Mouse (Mus musculus) MEL (cell line): ENCODE data around the gene Lyrm1. TPM values are rescaled to one million over a fixed set of nuclear protein-coding genes. Genes with fewer than 3 reads are reported as not detected.

ENCODE experiments used
- DNase-seq: peaks from one replicate; pipeline ENCODE4 v3.0.0; 2011; ENCODE audit warnings: low read depth, low spot score
- H3K27ac ChIP-seq: 2 replicates; pipeline ENCODE4 v1.5.1; 2012; ENCODE audit warnings: low read depth, mild to moderate bottlenecking, control low read depth, low read length, moderate library complexity; ENCODE audit not compliant: control insufficient read depth
- H3K27me3 ChIP-seq, 2 experiments: fragments of 150-350 bp in 1 of 2; sonication (generic) in 1 of 2; 2 replicates each; pipeline ENCODE4 v1.6.1; 2012; ENCODE audit warnings: low read length in 2 of 2, mild to moderate bottlenecking in 2 of 2, improper control_type of control experiment in 1 of 2, moderate library complexity in 1 of 2; ENCODE audit not compliant: insufficient read depth in 2 of 2, control insufficient read depth in 1 of 2
- H3K36me3 ChIP-seq, 2 experiments: 2 replicates each; pipeline ENCODE4 v1.6.1; 2012 to 2014; ENCODE audit warnings: low read length in 2 of 2, improper control_type of control experiment in 1 of 2, inconsistent platforms in 1 of 2, mild to moderate bottlenecking in 1 of 2; ENCODE audit not compliant: insufficient read depth in 2 of 2, control insufficient read depth in 1 of 2
- H3K4me1 ChIP-seq, 2 experiments: fragments of 150-350 bp in 1 of 2; sonication (generic) in 1 of 2; 2 replicates each; pipeline ENCODE4 v1.6.1; 2012; ENCODE audit warnings: low read length in 2 of 2, improper control_type of control experiment in 1 of 2, mild to moderate bottlenecking in 1 of 2; ENCODE audit not compliant: insufficient read depth in 2 of 2, control insufficient read depth in 1 of 2
- H3K4me3 ChIP-seq, 2 experiments: fragments of 150-350 bp in 1 of 2; sonication (generic) in 1 of 2; 2 replicates each; pipeline ENCODE4 v1.5.1; 2012; ENCODE audit warnings: low read depth in 2 of 2, low read length in 2 of 2, mild to moderate bottlenecking in 2 of 2, moderate library complexity in 2 of 2, control low read depth in 1 of 2, improper control_type of control experiment in 1 of 2; ENCODE audit not compliant: control insufficient read depth in 1 of 2, insufficient read depth in 1 of 2
- H3K79me2 ChIP-seq: 2 replicates; pipeline ENCODE4 v1.6.1; 2012; ENCODE audit warnings: mild to moderate bottlenecking, low read length, moderate library complexity; ENCODE audit not compliant: control insufficient read depth, poor library complexity, insufficient read depth
- H3K9ac ChIP-seq: 2 replicates; pipeline ENCODE4 v1.6.1; 2012; ENCODE audit warnings: low read depth, mild to moderate bottlenecking, control low read depth, low read length, moderate library complexity; ENCODE audit not compliant: control insufficient read depth, poor library complexity, severe bottlenecking
- H3K9me3 ChIP-seq: fragments of 150-350 bp; sonication (generic); replicated peaks from 2 replicates; pipeline ENCODE4 v1.6.1; 2012; ENCODE audit warnings: mild to moderate bottlenecking, low read length, improper control_type of control experiment, moderate library complexity; ENCODE audit not compliant: insufficient read depth
- ELF1 ChIP-seq: IDR thresholded peaks from 2 replicates; pipeline ENCODE4 v1.6.1; 2014; ENCODE audit warnings: low read depth, mild to moderate bottlenecking, inconsistent platforms, low read length, improper control_type of control experiment, moderate library complexity
- EP300 ChIP-seq, 2 experiments: IDR thresholded peaks; 2 replicates each; pipeline ENCODE4 v1.6.1; 2011; ENCODE audit warnings: improper control_type of control experiment in 2 of 2, low read length in 2 of 2, low read depth in 1 of 2, mild to moderate bottlenecking in 1 of 2
- ETS1 ChIP-seq: IDR thresholded peaks from 2 replicates; pipeline ENCODE4 v1.6.1; 2012; ENCODE audit warnings: low read depth, mild to moderate bottlenecking, inconsistent platforms, low read length, improper control_type of control experiment, moderate library complexity
- GABPA ChIP-seq: IDR thresholded peaks from 2 replicates; pipeline ENCODE4 v1.6.1; 2012; ENCODE audit warnings: low read depth, mild to moderate bottlenecking, inconsistent platforms, low read length, improper control_type of control experiment, moderate library complexity
- HCFC1 ChIP-seq: IDR thresholded peaks from 2 replicates; pipeline ENCODE4 v1.6.1; 2012; ENCODE audit warnings: low read depth, mild to moderate bottlenecking, inconsistent platforms, low read length, improper control_type of control experiment, moderate library complexity
- MAFK ChIP-seq: IDR thresholded peaks from 2 replicates; pipeline ENCODE4 v1.6.1; 2011; ENCODE audit warnings: low read depth, mild to moderate bottlenecking, low read length, improper control_type of control experiment, borderline replicate concordance
- MEF2A ChIP-seq: IDR thresholded peaks from 2 replicates; pipeline ENCODE4 v1.6.1; 2014; ENCODE audit warnings: low read depth, mild to moderate bottlenecking, inconsistent platforms, low read length, improper control_type of control experiment; ENCODE audit not compliant: poor library complexity, insufficient replicate concordance, severe bottlenecking; ENCODE audit errors: extremely low read depth
- NELFE ChIP-seq: IDR thresholded peaks from 2 replicates; pipeline ENCODE4 v1.6.1; 2011; ENCODE audit warnings: low read depth, low read length, improper control_type of control experiment
- POLR2A ChIP-seq, 2 experiments: IDR thresholded peaks; 2 replicates each; pipeline ENCODE4 v1.6.1; 2011 to 2012; ENCODE audit warnings: low read length in 2 of 2, mild to moderate bottlenecking in 2 of 2, control low read depth in 1 of 2, improper control_type of control experiment in 1 of 2, low read depth in 1 of 2, moderate library complexity in 1 of 2; ENCODE audit not compliant: control insufficient read depth in 1 of 2, insufficient read depth in 1 of 2, poor library complexity in 1 of 2
- POLR2AphosphoS2 ChIP-seq: IDR thresholded peaks from 2 replicates; pipeline ENCODE4 v1.6.1; 2011; ENCODE audit warnings: low read length, improper control_type of control experiment
- POLR2AphosphoS5 ChIP-seq: IDR thresholded peaks from 2 replicates; pipeline ENCODE4 v1.6.1; 2012; ENCODE audit warnings: low read depth, borderline replicate concordance, mild to moderate bottlenecking, inconsistent platforms, low read length, moderate library complexity, mixed read lengths
- RAD21 ChIP-seq: IDR thresholded peaks from 2 replicates; pipeline ENCODE4 v1.6.1; 2011; ENCODE audit warnings: mild to moderate bottlenecking, low read depth, low read length, improper control_type of control experiment
- RCOR1 ChIP-seq: IDR thresholded peaks from 2 replicates; pipeline ENCODE4 v1.6.1; 2012; ENCODE audit warnings: low read depth, mild to moderate bottlenecking, inconsistent platforms, low read length, improper control_type of control experiment
- SIN3A ChIP-seq: IDR thresholded peaks from 2 replicates; pipeline ENCODE4 v1.6.1; 2012; ENCODE audit warnings: low read length, improper control_type of control experiment, inconsistent platforms
- TBP ChIP-seq: IDR thresholded peaks from 2 replicates; pipeline ENCODE4 v1.8.0; 2011; ENCODE audit warnings: low read depth, low read length, improper control_type of control experiment
- USF2 ChIP-seq, 2 experiments: IDR thresholded peaks; 2 replicates each; pipeline ENCODE4 v1.6.1; 2011 to 2012; ENCODE audit warnings: improper control_type of control experiment in 2 of 2, low read length in 2 of 2, borderline replicate concordance in 1 of 2, inconsistent platforms in 1 of 2, low read depth in 1 of 2, mild to moderate bottlenecking in 1 of 2; ENCODE audit not compliant: insufficient read depth in 1 of 2
- ZC3H11A ChIP-seq: IDR thresholded peaks from 2 replicates; pipeline ENCODE4 v1.6.1; 2012; ENCODE audit warnings: low read depth, mild to moderate bottlenecking, inconsistent platforms, low read length, improper control_type of control experiment
- ZMIZ1 ChIP-seq: IDR thresholded peaks from 2 replicates; pipeline ENCODE4 v1.6.1; 2012; ENCODE audit warnings: low read depth, mild to moderate bottlenecking, inconsistent platforms, low read length, improper control_type of control experiment, moderate library complexity
- polyA plus RNA-seq, 2 experiments: library from polyadenylated mRNA; stranded (reverse) in 1 of 2; unstranded in 1 of 2; fragments of >175 nt in 1 of 2; fragments of >200 nt in 1 of 2; gene quantifications; 2 replicates each; pipeline versions ENCODE4 v1.2.1 to v1.2.4; 2012; ENCODE audit warnings: low replicate concordance in 2 of 2, low read depth in 1 of 2; ENCODE audit not compliant: insufficient read length in 2 of 2, insufficient read depth in 1 of 2, missing spikeins in 1 of 2
- total RNA-seq: library from RNA; depleted of rRNA; stranded (reverse); fragments of 300-350 nt; gene quantifications from 2 replicates; pipeline ENCODE4 v1.2.3, GENCODE M21; 2012

The Lyrm1 gene
- total and polyA plus RNA-seq, 3 experiments: 4.0 to 4.4 TPM; not detected in 1

DNA sequence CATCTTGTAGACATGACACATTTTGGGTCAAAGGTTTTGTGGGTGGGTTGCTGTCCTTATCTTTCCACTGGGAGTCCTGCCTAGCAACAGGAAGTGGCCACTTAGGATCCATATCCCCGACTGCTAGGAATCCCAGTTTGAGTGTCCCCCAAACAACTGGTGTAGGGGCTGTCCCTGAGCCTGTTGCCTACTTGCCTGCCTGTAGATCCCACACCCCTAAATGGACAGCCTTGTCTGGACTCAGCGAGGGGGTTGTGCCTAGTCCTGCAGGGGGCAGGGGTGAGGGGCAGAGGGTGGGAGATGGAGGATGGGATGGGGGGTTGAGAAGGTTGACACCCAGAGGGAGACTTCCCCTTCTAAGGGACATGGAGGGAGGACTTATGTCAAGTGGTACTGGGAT, 73.7 kb downstream of the Lyrm1 start:
- no peak for TF ChIP-seq ZMIZ1
- TF ChIP-seq USF2 (IDR thresholded peaks at IDR 0.05; ENCODE audit: borderline replicate concordance in 1 of 2, insufficient read depth in 1 of 2, low read depth in 1 of 2, low read length in 2 of 2): no peak
- no peak for TF ChIP-seq RCOR1
- TF ChIP-seq POLR2AphosphoS5: no peak
- TF ChIP-seq HCFC1: no peak
- no peak for TF ChIP-seq NELFE
- no peak for TF ChIP-seq ZC3H11A
- TF ChIP-seq GABPA: no peak
- TF ChIP-seq EP300 (IDR thresholded peaks at IDR 0.05; ENCODE audit: low read depth in 1 of 2, low read length in 2 of 2): no peak
- no peak for TF ChIP-seq TBP
- TF ChIP-seq SIN3A: no peak
- TF ChIP-seq MEF2A: no peak
- H3K36me3 ChIP-seq: peaks cover 0 to 1% of the 10 kb centered on the region in 2 experiments; a peak in 1 of 4 replicates
- no peak overlapping the region for H3K27ac ChIP-seq
- H3K79me2 ChIP-seq: no peaks in the 10 kb centered on the region
- H3K4me1 ChIP-seq: peaks cover under 1% of the 10 kb centered on the region in 2 experiments; a peak in 3 of 4 replicates
- H3K9ac ChIP-seq: no peak overlapping the region
- DNase-seq: no peak
- no peaks in the 10 kb centered on the region for H3K9me3 ChIP-seq
- H3K27me3 ChIP-seq: peaks cover 0 to 2% of the 10 kb centered on the region in 2 experiments; a peak in 1 of 4 replicates
- H3K4me3 ChIP-seq: no peak overlapping the region

DNA sequence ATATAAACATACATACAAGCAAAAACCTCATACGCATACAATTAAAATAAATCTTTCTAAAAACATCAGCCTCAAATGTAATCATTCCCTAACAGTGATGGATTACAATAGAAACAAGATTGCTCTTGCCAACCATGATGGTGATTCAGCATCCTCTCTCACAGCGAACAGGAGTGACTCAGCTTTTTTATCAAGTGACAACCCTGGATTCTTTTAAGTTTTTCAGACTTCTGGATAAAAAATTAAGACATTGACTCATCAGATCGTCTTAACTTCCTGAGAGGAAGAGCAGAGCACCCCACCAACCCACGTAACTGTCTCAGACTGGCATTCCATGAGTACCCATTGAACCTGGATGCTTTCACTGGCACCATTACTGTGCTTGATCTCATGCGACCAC, 78.6 kb downstream of the Lyrm1 start:
- Histone ChIP-seq H3K79me2 (no peaks in the 10 kb centered on the region), H3K9me3 (no peaks in the 10 kb centered on the region), H3K36me3 (peaks cover 0 to 25% of the 10 kb centered on the region in 2 experiments; a peak in 2 of 4 replicates), H3K9ac (no peak overlapping the region), H3K4me3 (no peak overlapping the region; a peak in 1 of 4 replicates), H3K27me3 (no peaks in the 10 kb centered on the region), H3K27ac (peak overlapping the region; percentile 57), H3K4me1 (peaks cover 19 to 32% of the 10 kb centered on the region in 2 experiments)
- DNase-seq: peak; percentile 73
- peak; percentile 64 for TF ChIP-seq ETS1
- peak; percentile 66; the same call in 1 of the 2 replicates for TF ChIP-seq MAFK
- no peak for TF ChIP-seq POLR2AphosphoS2
- no peak for TF ChIP-seq ELF1
- TF ChIP-seq RAD21: no peak
- TF ChIP-seq POLR2A (IDR thresholded peaks at IDR 0.05; ENCODE audit: control insufficient read depth in 1 of 2, insufficient read depth in 1 of 2, low read depth in 1 of 2, low read length in 2 of 2, poor library complexity in 1 of 2): no peak
- no peak for TF ChIP-seq NELFE
- peak; percentile 69 for TF ChIP-seq RCOR1
- peak; percentile 50 to 69; a peak in 3 of 4 replicates for TF ChIP-seq EP300 (IDR thresholded peaks at IDR 0.05; ENCODE audit: low read depth in 1 of 2, low read length in 2 of 2)
- peak; percentile 51; the same call in 1 of the 2 replicates for TF ChIP-seq GABPA
